ENCODE assay signal across 22 mouse cellular contexts in genomic region chr12:16539965-16540661, GRCm38 (mm10).
DNase-seq lines count a peak whose midpoint lies in the region; ATAC-seq lines count a peak whose summit lies in the region.
"Had no signal": no experiment of that assay in that cellular context is flagged by ENCODE, and none has a peak within 500 bp of the region (broad histone marks: within the 10 kb centered on the region; RNA-seq: fewer than 3 reads in every experiment).

No protein-coding gene starts in this region.

- no peak overlapping the region for H3K27ac ChIP-seq in midbrain, embryonic 11.5 days (ENCODE audit: low read depth, low read length)
- no peak overlapping the region for H3K27ac ChIP-seq in midbrain, embryonic 16.5 days (ENCODE audit: low read length)
- H3K27ac ChIP-seq in embryonic facial prominence, embryonic 14.5 days (replicated peaks; ENCODE audit: low read depth, low read length), result peak overlapping the region; percentile 44; the same call in 1 of the 2 replicates
- peak overlapping the region; percentile 49 for H3K27ac ChIP-seq in limb, embryonic 11.5 days (replicated peaks; ENCODE audit: low read depth, low read length)
- H3K27ac ChIP-seq: forebrain, embryonic 15.5 days; hindbrain, embryonic 15.5 days; kidney, postnatal 0 days; midbrain, embryonic 12.5 days had no signal

- no peak overlapping the region for H3K9ac ChIP-seq in midbrain, embryonic 11.5 days (ENCODE audit: low read length)
- H3K9ac ChIP-seq in midbrain, embryonic 16.5 days (ENCODE audit: low read depth, low read length), result no peak overlapping the region
- H3K9ac ChIP-seq in embryonic facial prominence, embryonic 14.5 days (ENCODE audit: low read depth, low read length), result no peak overlapping the region
- no peak overlapping the region for H3K9ac ChIP-seq in limb, embryonic 11.5 days (ENCODE audit: low read length)
- H3K9ac ChIP-seq: forebrain, embryonic 15.5 days; hindbrain, embryonic 15.5 days; liver, postnatal 0 days; midbrain, embryonic 12.5 days had no signal

- peak; percentile 72 for DNase-seq in midbrain, embryonic 11.5 days (ENCODE audit: low spot score, missing footprints)
- no peak for DNase-seq in embryonic facial prominence, embryonic 14.5 days (ENCODE audit: low spot score)
- DNase-seq in limb, embryonic 11.5 days (ENCODE audit: low spot score), result peak; percentile 59
- no peak for DNase-seq in spleen, postnatal 4 days (ENCODE audit: low spot score in 2 of 2)
- DNase-seq in layer of hippocampus, postnatal 10 days (ENCODE audit: low spot score in 2 of 2), result no peak
- DNase-seq: adrenal gland, adult 8-10 months; cerebellum, adult 11-12 months; cerebellum, postnatal 25 days; gastrocnemius, postnatal 36 days; heart, postnatal 4 days; kidney, adult 18-20 months; layer of hippocampus, adult 9-11 months; liver, postnatal 0 days; lung, postnatal 10 days had no signal

- WGBS in midbrain, embryonic 11.5 days, result 84% methylated on average over 5 of the region's 5 CpGs
- WGBS in midbrain, embryonic 16.5 days, result 87% methylated on average over 5 of the region's 5 CpGs
- 49% methylated on average over 5 of the region's 5 CpGs for WGBS in embryonic facial prominence, embryonic 14.5 days
- WGBS in limb, embryonic 11.5 days, result 32% methylated on average over 5 of the region's 5 CpGs

- H3K4me2 ChIP-seq in midbrain, embryonic 11.5 days, result no peak overlapping the region
- no peak overlapping the region for H3K4me2 ChIP-seq in midbrain, embryonic 16.5 days (ENCODE audit: low read length)
- no peak overlapping the region for H3K4me2 ChIP-seq in embryonic facial prominence, embryonic 14.5 days (ENCODE audit: low read depth, low read length)
- H3K4me2 ChIP-seq in limb, embryonic 11.5 days (ENCODE audit: low read depth, severe bottlenecking), result no peak overlapping the region
- H3K4me2 ChIP-seq: forebrain, embryonic 15.5 days; hindbrain, embryonic 15.5 days; liver, embryonic 11.5 days; midbrain, embryonic 12.5 days had no signal

- H3K9me3 ChIP-seq in midbrain, embryonic 11.5 days (ENCODE audit: control insufficient read depth, low read length), result no peaks in the 10 kb centered on the region
- H3K9me3 ChIP-seq in midbrain, embryonic 16.5 days (replicated peaks; ENCODE audit: control insufficient read depth, low read length, poor library complexity, severe bottlenecking), result no peaks in the 10 kb centered on the region
- H3K9me3 ChIP-seq in embryonic facial prominence, embryonic 14.5 days (ENCODE audit: control insufficient read depth, low read length), result no peaks in the 10 kb centered on the region
- no peaks in the 10 kb centered on the region for H3K9me3 ChIP-seq in limb, embryonic 11.5 days (ENCODE audit: control insufficient read depth, low read length)
- H3K9me3 ChIP-seq: forebrain, embryonic 15.5 days; hindbrain, embryonic 15.5 days; midbrain, embryonic 12.5 days had no signal

- ATAC-seq in midbrain, embryonic 11.5 days (ENCODE audit: low FRiP score), result no peak
- no peak for ATAC-seq in midbrain, embryonic 16.5 days
- peak; percentile 56 for ATAC-seq in embryonic facial prominence, embryonic 14.5 days (ENCODE audit: low read depth)
- ATAC-seq in limb, embryonic 11.5 days (ENCODE audit: insufficient number of reproducible peaks, low FRiP score, low TSS enrichment, low read depth), result peak; percentile 37; the same call in 1 of the 2 replicates
- ATAC-seq in CD4-positive, CD25-positive, alpha-beta regulatory T cell, adult 4 months, result no peak
- ATAC-seq: activated CD4-positive, CD25-positive, alpha-beta regulatory T cell, adult 4 months; forebrain, embryonic 15.5 days; liver, postnatal 0 days had no signal

- H3K27me3 ChIP-seq in midbrain, embryonic 11.5 days (ENCODE audit: control insufficient read depth, insufficient read depth, low read length), result no peaks in the 10 kb centered on the region
- no peaks in the 10 kb centered on the region for H3K27me3 ChIP-seq in midbrain, embryonic 16.5 days (ENCODE audit: control insufficient read depth, insufficient read depth, low read depth, low read length)
- no peaks in the 10 kb centered on the region for H3K27me3 ChIP-seq in embryonic facial prominence, embryonic 14.5 days (replicated peaks; ENCODE audit: control insufficient read depth, insufficient read depth, low read length)
- no peaks in the 10 kb centered on the region for H3K27me3 ChIP-seq in limb, embryonic 11.5 days (ENCODE audit: control insufficient read depth, insufficient read depth, low read length)
- H3K27me3 ChIP-seq: forebrain, embryonic 15.5 days; hindbrain, embryonic 15.5 days; midbrain, embryonic 12.5 days had no signal

- H3K4me3 ChIP-seq in midbrain, embryonic 11.5 days (ENCODE audit: low read depth, low read length), result no peak overlapping the region
- H3K4me3 ChIP-seq in midbrain, embryonic 16.5 days (ENCODE audit: low read depth, low read length), result no peak overlapping the region
- no peak overlapping the region for H3K4me3 ChIP-seq in embryonic facial prominence, embryonic 14.5 days (ENCODE audit: low read depth, low read length)
- H3K4me3 ChIP-seq in limb, embryonic 11.5 days (ENCODE audit: low read depth, low read length), result no peak overlapping the region
- H3K4me3 ChIP-seq: forebrain, embryonic 15.5 days; hindbrain, embryonic 15.5 days; midbrain, embryonic 12.5 days had no signal

- H3K4me1 ChIP-seq in midbrain, embryonic 11.5 days (ENCODE audit: control insufficient read depth, insufficient read depth, low read length), result no peaks in the 10 kb centered on the region
- H3K4me1 ChIP-seq in midbrain, embryonic 16.5 days (ENCODE audit: control insufficient read depth, insufficient read depth, low read length), result no peaks in the 10 kb centered on the region
- peaks cover 8% of the 10 kb centered on the region; the same call in 1 of the 2 replicates for H3K4me1 ChIP-seq in embryonic facial prominence, embryonic 14.5 days (ENCODE audit: control insufficient read depth, insufficient read depth, low read length)
- H3K4me1 ChIP-seq in limb, embryonic 11.5 days (ENCODE audit: control insufficient read depth, insufficient read depth, low read length), result peaks cover 14% of the 10 kb centered on the region
- H3K4me1 ChIP-seq: forebrain, embryonic 15.5 days; hindbrain, embryonic 15.5 days; midbrain, embryonic 12.5 days had no signal

- H3K36me3 ChIP-seq in midbrain, embryonic 11.5 days (ENCODE audit: control insufficient read depth, insufficient read depth, low read length), result no peaks in the 10 kb centered on the region
- H3K36me3 ChIP-seq in midbrain, embryonic 16.5 days (ENCODE audit: control insufficient read depth, insufficient read depth, low read length), result peaks cover 65% of the 10 kb centered on the region
- H3K36me3 ChIP-seq in embryonic facial prominence, embryonic 14.5 days (ENCODE audit: control insufficient read depth, insufficient read depth, low read length), result peaks cover 27% of the 10 kb centered on the region
- no peaks in the 10 kb centered on the region for H3K36me3 ChIP-seq in limb, embryonic 11.5 days (ENCODE audit: control insufficient read depth, insufficient read depth, low read length)

Comparison
In these comparisons a context has a peak if more than half of its experiments do, and no peak if none do; other contexts are left out.
1. ATAC-seq: peak in embryonic facial prominence, embryonic 14.5 days (single experiment) and limb, embryonic 11.5 days (single experiment); none in midbrain, embryonic 11.5 days (single experiment), midbrain, embryonic 16.5 days (single experiment) and CD4-positive, CD25-positive, alpha-beta regulatory T cell, adult 4 months (single experiment).
2. DNase-seq: peak in midbrain, embryonic 11.5 days (single experiment) and limb, embryonic 11.5 days (single experiment); none in embryonic facial prominence, embryonic 14.5 days (single experiment), spleen, postnatal 4 days (0 of 2) and layer of hippocampus, postnatal 10 days (0 of 2).
3. H3K27ac ChIP-seq: peak in embryonic facial prominence, embryonic 14.5 days (single experiment) and limb, embryonic 11.5 days (single experiment); none in midbrain, embryonic 11.5 days (single experiment) and midbrain, embryonic 16.5 days (single experiment).